Mouse (Mus musculus): ENCODE results near the gene Tnp2. TPM values are rescaled to one million over a fixed set of nuclear protein-coding genes. Genes with fewer than 3 reads are reported as not detected.
"Not testable (repeated sequence)": the region's sequence is repeated elsewhere in the genome, so short reads cannot be mapped to it uniquely, and the experiment has no call there.

The Tnp2 gene
- polyA plus RNA-seq, 1 experiment from 2014 or later, result not detected

- Histone ChIP-seq H3K27me3 (no peaks in the 10 kb centered on the region), H3K4me3 (no peak overlapping the region), H3K4me1 (replicated peaks) (no peaks in the 10 kb centered on the region), H3K9ac (no peak overlapping the region), H3K27ac (replicated peaks) (no peak overlapping the region), H3K4me2 (no peak overlapping the region), H3K36me3 (no peaks in the 10 kb centered on the region), H3K9me3 (no peaks in the 10 kb centered on the region)
- 77% methylated on average over 3 of the region's 3 CpGs for WGBS
- no peak for ATAC-seq (ENCODE audit: low FRiP score, low read depth)
Observed at GRCm38 (mm10) chr16:10819966-10820365, 31.5 kb upstream of the Tnp2 start.

- H3K9me3 ChIP-seq, result no peaks in the 10 kb centered on the region
- no peak overlapping the region for H3K4me2 ChIP-seq
- H3K4me1 ChIP-seq (replicated peaks), result no peaks in the 10 kb centered on the region
- H3K27ac ChIP-seq (replicated peaks), result no peak overlapping the region
- H3K36me3 ChIP-seq, result no peaks in the 10 kb centered on the region
- no peaks in the 10 kb centered on the region for H3K27me3 ChIP-seq
- no peak for ATAC-seq (ENCODE audit: low FRiP score, low read depth)
- 81% methylated on average over 4 of the region's 4 CpGs for WGBS
- H3K9ac ChIP-seq, result no peak overlapping the region
- no peak overlapping the region for H3K4me3 ChIP-seq
Observed at GRCm38 (mm10) chr16:10818579-10819135, 30.2 kb upstream of the Tnp2 start.

- H3K4me1 ChIP-seq (replicated peaks), result no peaks in the 10 kb centered on the region
- H3K27ac ChIP-seq (replicated peaks), result no peak overlapping the region
- no peak overlapping the region for H3K4me2 ChIP-seq
- H3K27me3 ChIP-seq, result no peaks in the 10 kb centered on the region
- no peaks in the 10 kb centered on the region for H3K9me3 ChIP-seq
- no peak for ATAC-seq (ENCODE audit: low FRiP score, low read depth)
- H3K36me3 ChIP-seq, result no peaks in the 10 kb centered on the region
- H3K4me3 ChIP-seq, result no peak overlapping the region
- H3K9ac ChIP-seq, result no peak overlapping the region
- WGBS, result 95% methylated on average over 4 of the region's 4 CpGs
Observed at GRCm38 (mm10) chr16:10814864-10815263, 26.4 kb upstream of the Tnp2 start.

GRCm38 (mm10) chr16:10813726-10814125 lies 25.3 kb upstream of the Tnp2 start:
- no peak overlapping the region for H3K4me3 ChIP-seq
- H3K27me3 ChIP-seq, result no peaks in the 10 kb centered on the region
- H3K4me1 ChIP-seq (replicated peaks), result no peaks in the 10 kb centered on the region
- H3K36me3 ChIP-seq, result no peaks in the 10 kb centered on the region
- ATAC-seq (ENCODE audit: low FRiP score, low read depth), result no peak
- H3K9me3 ChIP-seq, result no peaks in the 10 kb centered on the region
- 76% methylated on average over 4 of the region's 4 CpGs for WGBS
- no peak overlapping the region for H3K27ac ChIP-seq (replicated peaks)
- no peak overlapping the region for H3K4me2 ChIP-seq
- no peak overlapping the region for H3K9ac ChIP-seq

GRCm38 (mm10) chr16:10812865-10813371 lies 24.5 kb upstream of the Tnp2 start, which contains the start of gene Gm11172:
TSS of gene Gm11172 (plus strand) at chr16:10812915.
- Histone ChIP-seq H3K9ac (no peak within 1 kb of the TSS), H3K4me3 (no peak within 1 kb of the TSS), H3K4me2 (no peak within 1 kb of the TSS), H3K36me3 (no peaks in the 10 kb centered on the region), H3K9me3 (no peaks in the 10 kb centered on the region), H3K27me3 (no peaks in the 10 kb centered on the region), H3K4me1 (replicated peaks) (no peaks in the 10 kb centered on the region), H3K27ac (replicated peaks) (no peak within 1 kb of the TSS)
- WGBS, result 87% methylated on average over 2 of the region's 2 CpGs
- ATAC-seq (ENCODE audit: low FRiP score, low read depth), result no peak

- Histone ChIP-seq H3K9me3 (no peaks in the 10 kb centered on the region), H3K9ac (no peak overlapping the region), H3K27ac (replicated peaks) (no peak overlapping the region), H3K4me3 (no peak overlapping the region), H3K4me1 (replicated peaks) (no peaks in the 10 kb centered on the region), H3K27me3 (no peaks in the 10 kb centered on the region), H3K4me2 (no peak overlapping the region), H3K36me3 (no peaks in the 10 kb centered on the region)
- 100% methylated on average over 1 of the region's 1 CpGs for WGBS
- no peak for ATAC-seq (ENCODE audit: low FRiP score, low read depth)
Observed at GRCm38 (mm10) chr16:10810376-10810775, 21.9 kb upstream of the Tnp2 start.

GRCm38 (mm10) chr16:10805789-10806527 lies 17.5 kb upstream of the Tnp2 start, which contains the start of gene Prm1:
TSS of gene Prm1 (minus strand) at chr16:10805839.
- Histone ChIP-seq H3K27me3 (no peaks in the 10 kb centered on the region), H3K4me3 (no peak within 1 kb of the TSS), H3K36me3 (no peaks in the 10 kb centered on the region), H3K4me2 (no peak within 1 kb of the TSS), H3K4me1 (replicated peaks) (no peaks in the 10 kb centered on the region), H3K9me3 (no peaks in the 10 kb centered on the region), H3K27ac (replicated peaks) (no peak within 1 kb of the TSS), H3K9ac (no peak within 1 kb of the TSS)
- WGBS, result 80% methylated on average over 10 of the region's 10 CpGs
- no peak for ATAC-seq (ENCODE audit: low FRiP score, low read depth)

- not testable (repeated sequence) for H3K27ac ChIP-seq (replicated peaks); H3K4me2 ChIP-seq; H3K36me3 ChIP-seq; H3K4me1 ChIP-seq (replicated peaks); H3K9ac ChIP-seq; H3K4me3 ChIP-seq; H3K9me3 ChIP-seq; ATAC-seq (ENCODE audit: low FRiP score, low read depth); H3K27me3 ChIP-seq
- WGBS, result 94% methylated on average over 3 of the region's 3 CpGs
Observed at GRCm38 (mm10) chr16:10802420-10802819, 14.0 kb upstream of the Tnp2 start.

- Histone ChIP-seq H3K4me2 (no peak within 1 kb of the TSS), H3K27me3 (0 out of 2 replicates have a peak, but pooled peaks cover 5% of the 10 kb centered on the region), H3K4me3 (no peak within 1 kb of the TSS), H3K9ac (no peak within 1 kb of the TSS), H3K9me3 (no peaks in the 10 kb centered on the region), H3K36me3 (no peaks in the 10 kb centered on the region), H3K27ac (replicated peaks) (no peak within 1 kb of the TSS), H3K4me1 (replicated peaks) (no peaks in the 10 kb centered on the region)
- no peak for ATAC-seq (ENCODE audit: low FRiP score, low read depth)
- WGBS, result 78% methylated on average over 6 of the region's 6 CpGs
Observed at GRCm38 (mm10) chr16:10796034-10796433, 7.6 kb upstream of the Tnp2 start, which contains the start of gene Prm2. TSS of gene Prm2 (minus strand) at chr16:10796134.

- Histone ChIP-seq H3K4me3 (no peak within 1 kb of the TSS), H3K36me3 (no peaks in the 10 kb centered on the region), H3K9ac (no peak within 1 kb of the TSS), H3K4me1 (replicated peaks) (peaks cover 6% of the 10 kb centered on the region), H3K4me2 (no peak within 1 kb of the TSS), H3K27me3 (0 out of 2 replicates have a peak, but pooled peaks cover 2% of the 10 kb centered on the region), H3K27ac (replicated peaks) (no peak within 1 kb of the TSS), H3K9me3 (no peaks in the 10 kb centered on the region)
- no peak for ATAC-seq (ENCODE audit: low FRiP score, low read depth)
- WGBS, result 74% methylated on average over 9 of the region's 9 CpGs
Observed at GRCm38 (mm10) chr16:10790702-10791101, 2.2 kb upstream of the Tnp2 start, which contains the start of gene Prm3. TSS of gene Prm3 (minus strand) at chr16:10790914.

- Histone ChIP-seq H3K4me1 (replicated peaks) (peaks cover 14% of the 10 kb centered on the region), H3K27ac (replicated peaks) (no peak overlapping the region), H3K4me3 (no peak overlapping the region), H3K9ac (no peak overlapping the region), H3K36me3 (no peaks in the 10 kb centered on the region), H3K4me2 (no peak overlapping the region), H3K27me3 (no peaks in the 10 kb centered on the region), H3K9me3 (no peaks in the 10 kb centered on the region)
- ATAC-seq (ENCODE audit: low FRiP score, low read depth), result no peak
- WGBS, result 68% methylated on average over 4 of the region's 4 CpGs
Observed at GRCm38 (mm10) chr16:10788866-10789265, 406 bp upstream of the Tnp2 start.

- no peak overlapping the region for H3K4me3 ChIP-seq
- H3K27ac ChIP-seq (replicated peaks), result no peak overlapping the region
- no peaks in the 10 kb centered on the region for H3K9me3 ChIP-seq
- no peaks in the 10 kb centered on the region for H3K27me3 ChIP-seq
- H3K4me1 ChIP-seq (replicated peaks), result peaks cover 24% of the 10 kb centered on the region
- ATAC-seq (ENCODE audit: low FRiP score, low read depth), result no peak
- H3K9ac ChIP-seq, result no peak overlapping the region
- H3K4me2 ChIP-seq, result no peak overlapping the region
- no peaks in the 10 kb centered on the region for H3K36me3 ChIP-seq
- 78% methylated on average over 7 of the region's 7 CpGs for WGBS
Observed at GRCm38 (mm10) chr16:10787548-10788058, 857 bp downstream of the Tnp2 start.
